Comparison of ENCODE assay signal across 25 mouse cellular contexts in genomic region chr4:33224003-33224675, GRCm38 (mm10). TPM values are rescaled to one million over a fixed set of nuclear protein-coding genes. Genes with fewer than 3 reads are reported as not detected.
DNase-seq lines count a peak whose midpoint lies in the region; ATAC-seq and TF ChIP-seq lines count a peak whose summit lies in the region.
"Had no signal": no experiment of that assay in that cellular context is flagged by ENCODE, and none has a peak within 500 bp of the region (broad histone marks: within the 10 kb centered on the region; RNA-seq: fewer than 3 reads in every experiment).

No protein-coding gene starts in this region.

- no peaks in the 10 kb centered on the region for H3K4me1 ChIP-seq in embryonic facial prominence, embryonic 11.5 days (ENCODE audit: control insufficient read depth, insufficient read depth, low read length)
- H3K4me1 ChIP-seq in embryonic facial prominence, embryonic 10.5 days: 0 out of 2 replicates have a peak, but pooled peaks cover 8% of the 10 kb centered on the region
- H3K4me1 ChIP-seq in liver, postnatal 0 days (ENCODE audit: insufficient read depth): no peaks in the 10 kb centered on the region
- H3K4me1 ChIP-seq: forebrain, embryonic 12.5 days; heart, embryonic 10.5 days; hindbrain, embryonic 12.5 days had no signal

- DNase-seq in embryonic facial prominence, embryonic 11.5 days (ENCODE audit: low spot score): peak; percentile 46
- DNase-seq in embryonic facial prominence, embryonic 10.5 days (ENCODE audit: low spot score): no peak
- DNase-seq in liver, postnatal 0 days: no peak
- DNase-seq in liver: no peak
- DNase-seq in left cerebral cortex, postnatal 14 days (ENCODE audit: low spot score in 2 of 2): no peak
- no peak for DNase-seq in urinary bladder, postnatal 4 days (ENCODE audit: low spot score in 2 of 2)
- DNase-seq: adrenal gland, adult 8-10 months; B cell, adult 2 months; cerebellum, adult 11 months; cerebellum, adult 8-10 months; cerebellum, postnatal 14 days; embryo, embryonic 11 days; gastrocnemius, postnatal 10 days; heart, adult 18-20 months; heart, postnatal 10 days; heart, postnatal 4 days had no signal

- no peak for TF ChIP-seq EP300 in liver, postnatal 0 days (IDR thresholded peaks at IDR 0.05; ENCODE audit: low read depth)

- WGBS in embryonic facial prominence, embryonic 11.5 days: 59% methylated on average over 7 of the region's 7 CpGs
- 61% methylated on average over 7 of the region's 7 CpGs for WGBS in embryonic facial prominence, embryonic 10.5 days
- 51% methylated on average over 7 of the region's 7 CpGs for WGBS in liver, postnatal 0 days (ENCODE audit: insufficient replicate concordance)

- no peak overlapping the region for H3K27ac ChIP-seq in embryonic facial prominence, embryonic 11.5 days (replicated peaks; ENCODE audit: low read depth, low read length)
- H3K27ac ChIP-seq in embryonic facial prominence, embryonic 10.5 days (replicated peaks): no peak overlapping the region
- H3K27ac ChIP-seq in liver, postnatal 0 days (ENCODE audit: low read depth): no peak overlapping the region
- H3K27ac ChIP-seq: forebrain, embryonic 12.5 days; heart, embryonic 10.5 days; hindbrain, embryonic 12.5 days had no signal

- H3K27me3 ChIP-seq in embryonic facial prominence, embryonic 11.5 days (ENCODE audit: control insufficient read depth, insufficient read depth, low read length): no peaks in the 10 kb centered on the region
- H3K27me3 ChIP-seq in embryonic facial prominence, embryonic 10.5 days (replicated peaks; ENCODE audit: low read depth, poor library complexity, severe bottlenecking): no peaks in the 10 kb centered on the region
- no peaks in the 10 kb centered on the region for H3K27me3 ChIP-seq in liver, postnatal 0 days (ENCODE audit: insufficient read depth, low read length)
- H3K27me3 ChIP-seq: forebrain, embryonic 12.5 days; hindbrain, embryonic 12.5 days had no signal

- no peak overlapping the region for H3K4me3 ChIP-seq in embryonic facial prominence, embryonic 11.5 days (ENCODE audit: low read depth, low read length)
- no peak overlapping the region for H3K4me3 ChIP-seq in embryonic facial prominence, embryonic 10.5 days
- no peak overlapping the region for H3K4me3 ChIP-seq in liver, postnatal 0 days (ENCODE audit: low read depth, low read length)
- H3K4me3 ChIP-seq: forebrain, embryonic 12.5 days; heart, embryonic 10.5 days; hindbrain, embryonic 12.5 days had no signal

- no peak; the same call in 1 of the 2 replicates for ATAC-seq in embryonic facial prominence, embryonic 11.5 days (replicated peaks; ENCODE audit: insufficient number of reproducible peaks, low FRiP score, low TSS enrichment, low read depth)
- ATAC-seq in liver, postnatal 0 days: peak; percentile 92
- peak; percentile 50; the same call in 1 of the 2 replicates for ATAC-seq in megakaryocyte-erythroid progenitor cell, adult 5-6 weeks (replicated peaks; ENCODE audit: low FRiP score, low TSS enrichment, poor library complexity, severe bottlenecking)
- ATAC-seq: CD4-positive, CD25-positive, alpha-beta regulatory T cell, adult 4 months; forebrain, embryonic 16.5 days; hindbrain, embryonic 16.5 days had no signal

- TF ChIP-seq CTCF in liver, postnatal 0 days (IDR thresholded peaks at IDR 0.05; ENCODE audit: low read depth): no peak

- H3K9me3 ChIP-seq in embryonic facial prominence, embryonic 11.5 days (replicated peaks; ENCODE audit: control insufficient read depth, low read length): no peaks in the 10 kb centered on the region
- H3K9me3 ChIP-seq in embryonic facial prominence, embryonic 10.5 days: no peaks in the 10 kb centered on the region
- H3K9me3 ChIP-seq in liver, postnatal 0 days (ENCODE audit: low read length): no peaks in the 10 kb centered on the region
- H3K9me3 ChIP-seq: forebrain, embryonic 12.5 days; G1E; heart, embryonic 10.5 days; hindbrain, embryonic 12.5 days had no signal

- H3K36me3 ChIP-seq in embryonic facial prominence, embryonic 11.5 days (replicated peaks; ENCODE audit: control insufficient read depth, insufficient read depth, low read depth, low read length): no peaks in the 10 kb centered on the region
- H3K36me3 ChIP-seq in embryonic facial prominence, embryonic 10.5 days (replicated peaks): no peaks in the 10 kb centered on the region
- H3K36me3 ChIP-seq in liver, postnatal 0 days (replicated peaks; ENCODE audit: insufficient read depth, low read length): no peaks in the 10 kb centered on the region
- H3K36me3 ChIP-seq: forebrain, embryonic 12.5 days; G1E; heart, embryonic 10.5 days; hindbrain, embryonic 12.5 days had no signal

- H3K4me2 ChIP-seq in embryonic facial prominence, embryonic 11.5 days (ENCODE audit: low read depth, low read length): no peak overlapping the region
- no peak overlapping the region for H3K4me2 ChIP-seq in liver, postnatal 0 days (ENCODE audit: low read depth, low read length)
- H3K4me2 ChIP-seq: forebrain, embryonic 12.5 days; hindbrain, embryonic 12.5 days had no signal

- H3K9ac ChIP-seq in embryonic facial prominence, embryonic 11.5 days (replicated peaks; ENCODE audit: low read length): no peak overlapping the region
- H3K9ac ChIP-seq in liver, postnatal 0 days (replicated peaks): no peak overlapping the region
- H3K9ac ChIP-seq: forebrain, embryonic 12.5 days; hindbrain, embryonic 12.5 days had no signal

- intact Hi-C loops in left cerebral cortex, postnatal 14 days (cut with DNase I): no loop called here

RNA-seq across cellular contexts. Expression of gene Srsf12, which starts 15.3 kb away (rescaled TPM):
- polyA plus RNA-seq in embryonic facial prominence, embryonic 11.5 days (2014; fragmentation: Nextera tagmentation; extraction: Ambion mirVana): 8.5 and 10.8 TPM in 2 replicates
- 3.3 and 5.8 TPM in 2 replicates for polyA plus RNA-seq in embryonic facial prominence, embryonic 10.5 days (2016; fragmentation: Nextera tagmentation; extraction: Ambion mirVana)
- 0.04 and 0.08 TPM in 2 replicates for polyA plus RNA-seq in liver, postnatal 0 days (2015; fragmentation: Nextera tagmentation; extraction: Ambion mirVana)
- not detected in 2 replicates for total RNA-seq in megakaryocyte-erythroid progenitor cell, adult 5-6 weeks (2014; fragmentation: Nextera tagmentation)
- 0.08 TPM in 1 of 2 replicates, not detected in the other for total RNA-seq in megakaryocyte-erythroid progenitor cell, adult 5-6 weeks (2017)
- total RNA-seq in left cerebral cortex, postnatal 14 days (2021): 10 to 100 TPM; 27.5 to 31.7 TPM
- total RNA-seq: common myeloid progenitor, adult 5-6 weeks; heart, adult 18-20 months had no signal
- polyA plus RNA-seq: G1E had no signal

RNA-seq across cellular contexts. Expression of gene Pm20d2, which starts 34.6 kb away (rescaled TPM):
- 0.48 and 1.1 TPM in 2 replicates for polyA plus RNA-seq in embryonic facial prominence, embryonic 11.5 days (2014; fragmentation: Nextera tagmentation; extraction: Ambion mirVana)
- 0.74 and 0.92 TPM in 2 replicates for polyA plus RNA-seq in embryonic facial prominence, embryonic 10.5 days (2016; fragmentation: Nextera tagmentation; extraction: Ambion mirVana)
- 0.14 and 0.21 TPM in 2 replicates for polyA plus RNA-seq in liver, postnatal 0 days (2015; fragmentation: Nextera tagmentation; extraction: Ambion mirVana)
- 1.2 and 4.1 TPM in 2 replicates for total RNA-seq in megakaryocyte-erythroid progenitor cell, adult 5-6 weeks (2014; fragmentation: Nextera tagmentation)
- total RNA-seq in megakaryocyte-erythroid progenitor cell, adult 5-6 weeks (2017): 0.42 and 1.5 TPM in 2 replicates
- total RNA-seq in left cerebral cortex, postnatal 14 days (2021): 1 to 10 TPM; 6.3 to 7.1 TPM
- total RNA-seq: G1E had no signal
- polyA plus RNA-seq: CD4-positive, CD25-positive, alpha-beta regulatory T cell, adult 4 months; G1E had no signal
